8 mouse cellular contexts compared by ENCODE assay signal in the genomic region with DNA sequence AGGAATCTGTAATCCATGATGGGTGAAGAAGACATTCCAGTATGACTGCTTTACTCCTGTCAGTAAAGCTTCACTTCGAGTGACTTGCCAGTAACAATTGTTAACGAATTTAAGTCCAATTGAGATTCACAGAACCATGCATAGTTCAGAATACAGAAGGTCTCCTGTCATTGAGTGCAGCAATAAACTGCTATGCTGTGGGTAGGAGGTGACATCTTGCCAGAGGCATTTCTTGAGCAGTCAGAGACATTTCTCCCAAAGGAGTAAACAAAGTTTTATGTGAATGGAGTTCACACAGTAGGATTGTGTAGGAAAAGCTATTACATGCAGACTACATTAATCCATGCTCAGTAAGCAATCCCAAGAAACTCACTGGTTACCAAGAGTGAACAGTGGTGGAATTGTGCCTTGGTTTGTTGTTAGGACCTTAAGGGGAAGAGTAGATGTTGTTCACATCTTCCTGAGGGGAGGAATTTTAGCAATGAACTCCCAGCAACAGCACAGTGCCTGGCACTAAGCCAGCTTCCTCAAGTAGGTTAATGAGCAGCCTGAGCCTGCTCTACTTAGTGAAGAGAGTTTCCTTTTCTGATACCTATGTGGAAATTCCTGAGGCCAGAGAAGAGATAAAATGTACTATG.
DNase-seq lines count a peak whose midpoint lies in the region; ATAC-seq and TF ChIP-seq lines count a peak whose summit lies in the region.

No protein-coding gene starts in this region.

- no peak for TF ChIP-seq POLR2A in kidney, adult 2 months (IDR thresholded peaks at IDR 0.05; ENCODE audit: low read depth, low read length)

- H3K4me1 ChIP-seq in embryonic facial prominence, embryonic 14.5 days (ENCODE audit: control insufficient read depth, insufficient read depth, low read length): no peaks in the 10 kb centered on the region
- H3K4me1 ChIP-seq in embryonic facial prominence, embryonic 10.5 days: no peaks in the 10 kb centered on the region
- no peaks in the 10 kb centered on the region for H3K4me1 ChIP-seq in midbrain, embryonic 14.5 days (ENCODE audit: control insufficient read depth, insufficient read depth, low read length)
- no peaks in the 10 kb centered on the region for H3K4me1 ChIP-seq in midbrain, embryonic 10.5 days
- H3K4me1 ChIP-seq in kidney, adult 2 months (ENCODE audit: control insufficient read depth, insufficient read depth, low read length): no peaks in the 10 kb centered on the region

- no peak for ATAC-seq in embryonic facial prominence, embryonic 14.5 days (ENCODE audit: low read depth)
- ATAC-seq in midbrain, embryonic 14.5 days (ENCODE audit: low FRiP score, low TSS enrichment): no peak

- no peaks in the 10 kb centered on the region for H3K36me3 ChIP-seq in embryonic facial prominence, embryonic 14.5 days (ENCODE audit: control insufficient read depth, insufficient read depth, low read length)
- H3K36me3 ChIP-seq in embryonic facial prominence, embryonic 10.5 days (replicated peaks): no peaks in the 10 kb centered on the region
- no peaks in the 10 kb centered on the region for H3K36me3 ChIP-seq in midbrain, embryonic 14.5 days (ENCODE audit: control insufficient read depth, insufficient read depth, low read length)
- H3K36me3 ChIP-seq in midbrain, embryonic 10.5 days: no peaks in the 10 kb centered on the region
- H3K36me3 ChIP-seq in kidney, adult 2 months (ENCODE audit: control insufficient read depth, insufficient read depth, low read length): no peaks in the 10 kb centered on the region

- H3K9ac ChIP-seq in embryonic facial prominence, embryonic 14.5 days (ENCODE audit: low read depth, low read length): no peak overlapping the region
- no peak overlapping the region for H3K9ac ChIP-seq in midbrain, embryonic 14.5 days (replicated peaks; ENCODE audit: low read length)

- TF ChIP-seq CTCF in kidney, adult 2 months (conservative IDR thresholded peaks at IDR 0.05; ENCODE audit: insufficient read depth, insufficient read length, low read depth, low read length): no peak

- 52% methylated on average over 2 of the region's 2 CpGs for WGBS in embryonic facial prominence, embryonic 14.5 days
- 67% methylated on average over 2 of the region's 2 CpGs for WGBS in embryonic facial prominence, embryonic 10.5 days
- WGBS in midbrain, embryonic 14.5 days: 74% methylated on average over 2 of the region's 2 CpGs
- 63% methylated on average over 2 of the region's 2 CpGs for WGBS in midbrain, embryonic 10.5 days
- 69% methylated on average over 2 of the region's 2 CpGs for WGBS in kidney, adult 2 months

- peak; percentile 42 for DNase-seq in embryonic facial prominence, embryonic 14.5 days (ENCODE audit: low spot score)
- no peak for DNase-seq in embryonic facial prominence, embryonic 10.5 days (ENCODE audit: low spot score)
- peak; percentile 51 for DNase-seq in midbrain, embryonic 14.5 days
- DNase-seq in midbrain, embryonic 10.5 days (ENCODE audit: low spot score): no peak
- DNase-seq in kidney, adult 2 months: peak; percentile 40
- peak; percentile 50 to 53 for DNase-seq in lung, postnatal 4 days
- no peak for DNase-seq in urinary bladder, adult 2 months (ENCODE audit: low spot score)
- no peak for DNase-seq in MN1 (ENCODE audit: low spot score)

- H3K27ac ChIP-seq in embryonic facial prominence, embryonic 14.5 days (replicated peaks; ENCODE audit: low read depth, low read length): no peak overlapping the region
- H3K27ac ChIP-seq in embryonic facial prominence, embryonic 10.5 days (replicated peaks): no peak overlapping the region
- H3K27ac ChIP-seq in midbrain, embryonic 14.5 days (replicated peaks; ENCODE audit: low read depth, low read length): no peak overlapping the region
- H3K27ac ChIP-seq in midbrain, embryonic 10.5 days (replicated peaks): no peak overlapping the region
- no peak overlapping the region for H3K27ac ChIP-seq in kidney, adult 2 months (ENCODE audit: insufficient read depth, low read depth, low read length)

- H3K27me3 ChIP-seq in embryonic facial prominence, embryonic 14.5 days (replicated peaks; ENCODE audit: control insufficient read depth, insufficient read depth, low read length): no peaks in the 10 kb centered on the region
- H3K27me3 ChIP-seq in embryonic facial prominence, embryonic 10.5 days (replicated peaks; ENCODE audit: low read depth, poor library complexity, severe bottlenecking): no peaks in the 10 kb centered on the region
- no peaks in the 10 kb centered on the region for H3K27me3 ChIP-seq in midbrain, embryonic 14.5 days (ENCODE audit: control insufficient read depth, insufficient read depth, low read length)
- H3K27me3 ChIP-seq in midbrain, embryonic 10.5 days (ENCODE audit: low read depth, poor library complexity, severe bottlenecking): no peaks in the 10 kb centered on the region
- H3K27me3 ChIP-seq in kidney, adult 2 months (replicated peaks; ENCODE audit: control insufficient read depth, insufficient read depth, low read length): no peaks in the 10 kb centered on the region

- H3K4me2 ChIP-seq in embryonic facial prominence, embryonic 14.5 days (ENCODE audit: low read depth, low read length): no peak overlapping the region
- no peak overlapping the region for H3K4me2 ChIP-seq in midbrain, embryonic 14.5 days (ENCODE audit: low read length)

- no peaks in the 10 kb centered on the region for H3K9me3 ChIP-seq in embryonic facial prominence, embryonic 14.5 days (ENCODE audit: control insufficient read depth, low read length)
- H3K9me3 ChIP-seq in embryonic facial prominence, embryonic 10.5 days: no peaks in the 10 kb centered on the region
- no peaks in the 10 kb centered on the region for H3K9me3 ChIP-seq in midbrain, embryonic 14.5 days (ENCODE audit: control insufficient read depth, low read length)
- no peaks in the 10 kb centered on the region for H3K9me3 ChIP-seq in midbrain, embryonic 10.5 days (replicated peaks)

- H3K4me3 ChIP-seq in embryonic facial prominence, embryonic 14.5 days (ENCODE audit: low read depth, low read length): no peak overlapping the region
- H3K4me3 ChIP-seq in embryonic facial prominence, embryonic 10.5 days: no peak overlapping the region
- H3K4me3 ChIP-seq in midbrain, embryonic 14.5 days (replicated peaks; ENCODE audit: low read depth, low read length): no peak overlapping the region
- H3K4me3 ChIP-seq in midbrain, embryonic 10.5 days: no peak overlapping the region
- no peak overlapping the region for H3K4me3 ChIP-seq in kidney, adult 2 months (ENCODE audit: insufficient read depth, low read depth, low read length)

Comparison
In these comparisons a context has a peak if more than half of its experiments do, and no peak if none do; other contexts are left out.
1. DNase-seq: peak in embryonic facial prominence, embryonic 14.5 days (single experiment), midbrain, embryonic 14.5 days (single experiment), kidney, adult 2 months (single experiment) and lung, postnatal 4 days (2 of 2); none in embryonic facial prominence, embryonic 10.5 days (single experiment), midbrain, embryonic 10.5 days (single experiment), urinary bladder, adult 2 months (single experiment) and MN1 (single experiment).